Mouse (Mus musculus) lung, postnatal 10 days (tissue): Measurements from ENCODE around the gene Nsun6.

ENCODE experiments used
- DNase-seq: peaks from one replicate; pipeline ENCODE4 v3.0.0; 2021

The Nsun6 gene

GRCm38 (mm10) chr2:15054945-15055637 lies at the start of gene Nsun6:
Gene Nsun6 (minus strand): TSS chr2:15055069.
- peak; percentile 98 for DNase-seq

- DNase-seq = no peak
Observed at GRCm38 (mm10) chr2:15104386-15104785, 49.5 kb upstream of the Nsun6 start.

GRCm38 (mm10) chr2:15096514-15097090 lies 41.7 kb upstream of the Nsun6 start:
- no peak for DNase-seq

DNA sequence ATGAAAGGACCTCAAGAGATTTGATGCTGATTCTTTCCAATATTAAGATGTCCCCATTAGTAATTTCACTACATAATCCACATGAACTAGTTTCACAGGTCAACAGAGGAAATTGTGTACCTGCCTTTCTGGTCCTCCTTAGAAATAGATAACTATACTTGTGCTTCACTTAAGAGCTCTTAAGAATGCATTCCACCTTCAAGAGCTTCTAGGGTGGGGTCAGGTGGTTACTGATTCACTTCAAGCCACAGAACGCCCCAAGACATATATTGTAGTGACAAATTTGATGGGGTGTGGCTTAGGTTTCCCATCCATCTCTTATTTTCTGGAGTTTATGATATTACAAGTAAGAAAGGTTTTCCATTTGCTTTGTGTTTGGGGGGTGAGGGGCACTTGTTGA lies 32.4 kb upstream of the Nsun6 start:
- no peak for DNase-seq

DNA sequence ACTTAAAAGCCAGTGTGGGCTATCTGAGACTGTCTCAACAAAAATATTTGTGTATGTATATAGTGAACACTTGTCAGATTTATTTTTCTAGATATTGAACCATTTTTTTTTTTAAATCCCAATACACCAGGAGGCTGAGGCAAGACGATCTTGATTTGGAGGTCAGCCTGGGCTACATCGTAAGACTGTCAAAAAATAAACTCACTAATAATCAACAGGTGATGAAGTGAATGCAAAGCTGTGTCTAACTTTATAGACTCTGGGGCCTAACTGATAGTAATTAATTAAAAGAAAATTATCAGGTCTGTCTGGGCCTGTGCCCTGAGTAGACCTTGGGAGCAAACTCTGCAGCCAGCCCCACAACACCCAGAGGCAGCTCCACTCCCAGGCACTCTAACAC lies 28.8 kb upstream of the Nsun6 start:
- no peak for DNase-seq

GRCm38 (mm10) chr2:15067091-15067490 lies 12.2 kb upstream of the Nsun6 start:
- no peak for DNase-seq

DNA sequence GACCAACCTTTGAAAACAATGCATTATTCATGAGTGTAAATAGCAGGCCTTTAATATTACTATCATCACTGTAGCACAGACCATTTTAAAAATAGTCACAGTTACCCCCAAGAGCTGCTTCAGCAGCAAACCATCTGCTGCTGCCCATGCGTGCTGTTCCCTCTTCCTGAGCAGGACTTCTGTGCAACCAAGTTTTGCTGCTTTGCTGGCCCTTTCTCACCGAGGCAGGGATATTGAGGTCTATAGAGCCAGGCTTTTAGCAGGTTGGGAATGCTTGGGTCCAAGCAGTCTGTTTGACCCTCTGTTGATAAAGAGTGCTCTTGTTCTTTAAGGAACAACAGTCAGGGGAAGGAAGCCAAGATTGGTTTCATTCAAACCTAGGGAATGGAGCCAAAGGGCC lies 10.6 kb upstream of the Nsun6 start:
- no peak for DNase-seq

GRCm38 (mm10) chr2:15064380-15065269 lies 9.8 kb upstream of the Nsun6 start:
- DNase-seq = peak; percentile 13

DNA sequence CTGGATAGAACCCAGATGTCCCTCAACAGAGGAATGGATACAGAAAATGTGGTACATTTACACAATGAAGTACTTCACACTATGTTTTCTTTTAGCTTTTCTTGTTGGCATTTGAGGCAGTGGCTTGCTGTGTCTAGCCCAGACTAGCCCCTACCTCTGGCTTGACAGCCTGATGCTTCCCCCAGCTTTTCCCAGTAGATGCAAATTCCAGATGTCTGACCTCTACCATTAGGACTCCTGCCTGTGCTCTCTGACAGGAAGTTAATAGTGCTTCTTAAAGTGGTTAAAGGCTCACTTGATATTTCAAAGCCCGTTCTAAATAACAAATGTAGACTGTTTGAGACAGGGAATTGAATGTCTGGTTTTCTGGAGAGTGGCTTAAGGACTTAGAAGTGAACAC lies 8.9 kb upstream of the Nsun6 start:
- no peak for DNase-seq

DNA sequence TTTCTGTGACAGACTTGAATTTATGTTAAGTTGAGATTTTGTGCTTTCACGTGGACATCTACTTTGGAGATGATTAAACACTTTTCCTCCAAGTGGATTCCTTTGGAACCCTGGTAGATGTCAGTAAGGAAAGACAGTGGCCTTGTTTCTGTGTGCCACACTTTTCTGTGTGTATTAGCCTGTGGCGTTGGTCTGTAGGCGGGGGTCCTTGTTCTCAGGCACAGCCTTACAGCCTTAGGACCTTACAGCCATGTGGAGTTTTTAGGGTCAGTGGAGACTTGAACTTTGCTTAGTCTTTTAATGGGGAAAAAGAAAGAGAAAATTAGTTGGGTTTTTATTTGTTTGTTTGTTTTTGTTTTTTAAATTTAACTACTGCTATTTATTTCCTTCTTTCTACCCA lies 6.0 kb upstream of the Nsun6 start:
- no peak for DNase-seq

GRCm38 (mm10) chr2:15058227-15058626 lies 3.4 kb upstream of the Nsun6 start:
- no peak for DNase-seq

DNA sequence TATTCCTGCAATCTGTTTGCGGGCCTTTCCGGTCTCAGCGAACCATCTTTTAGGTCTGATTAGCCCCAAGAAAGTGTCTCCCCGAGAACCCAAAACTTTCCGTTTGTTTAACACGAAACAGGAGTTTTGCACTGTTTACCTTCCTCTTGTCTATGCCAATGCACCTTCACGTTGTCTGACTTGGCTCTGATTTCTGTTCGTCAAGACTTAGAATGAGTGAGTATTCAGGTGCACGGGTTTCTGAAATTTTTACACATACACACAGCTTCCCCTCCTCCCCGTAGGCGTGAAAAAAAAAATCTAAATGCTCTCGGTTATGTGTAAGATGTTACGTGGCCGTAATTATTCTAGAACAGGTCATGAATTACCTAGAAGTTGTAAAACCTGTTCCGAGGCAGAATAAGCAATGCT lies 877 bp upstream of the Nsun6 start:
- peak; percentile 8 for DNase-seq

GRCm38 (mm10) chr2:15054496-15054895 lies 373 bp downstream of the Nsun6 start:
- DNase-seq = peak; percentile 6

- DNase-seq = peak; percentile 97
Observed at GRCm38 (mm10) chr2:15049117-15049873, 5.6 kb downstream of the Nsun6 start, which contains the start of gene Arl5b. Gene Arl5b (plus strand): TSS chr2:15049395.

GRCm38 (mm10) chr2:15040326-15040725 lies 14.5 kb downstream of the Nsun6 start:
- DNase-seq = peak; percentile 64

DNA sequence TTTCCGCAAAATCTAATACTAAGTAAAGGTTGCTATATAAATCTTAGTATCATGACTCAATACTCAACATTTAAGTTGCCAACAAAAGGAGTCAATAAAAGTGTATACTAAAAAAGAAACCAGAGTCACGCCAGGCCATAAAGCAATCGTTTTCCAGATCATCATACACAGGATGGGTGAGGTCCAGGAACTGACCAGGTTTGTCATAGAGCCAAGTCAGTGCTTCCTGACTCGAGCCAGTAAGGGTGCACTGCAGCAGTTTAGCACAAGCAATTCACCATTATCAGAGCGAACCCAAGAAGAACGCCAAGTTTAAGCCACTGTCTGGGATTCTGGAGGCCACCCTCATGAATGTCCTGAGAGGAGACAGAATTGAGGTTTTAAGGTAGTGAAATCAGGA lies 16.2 kb downstream of the Nsun6 start:
- DNase-seq = peak; percentile 78

GRCm38 (mm10) chr2:15027816-15028215 lies 27.1 kb downstream of the Nsun6 start:
- DNase-seq = no peak

- DNase-seq = no peak
Observed at GRCm38 (mm10) chr2:15026817-15027216, 28.1 kb downstream of the Nsun6 start.

DNA sequence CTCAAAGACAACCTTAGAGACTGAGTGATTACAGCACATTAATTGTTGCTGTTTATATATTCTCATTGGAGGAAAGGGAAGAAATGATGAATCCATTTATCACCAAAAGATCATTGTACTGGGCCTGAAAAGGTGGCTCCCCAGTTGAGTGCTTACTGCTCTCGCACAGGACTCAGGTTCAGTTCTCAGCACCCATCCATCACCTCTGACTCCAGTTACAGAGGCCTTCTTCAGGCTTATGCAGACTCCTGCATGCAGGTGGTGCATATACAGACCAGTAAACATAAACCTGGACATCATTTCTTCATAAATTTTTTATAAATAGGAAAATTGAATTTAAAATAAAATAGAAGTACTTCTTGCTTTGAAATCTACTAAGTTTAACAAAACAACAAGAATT lies 46.8 kb downstream of the Nsun6 start:
- DNase-seq = no peak

- no peak for DNase-seq
Observed at GRCm38 (mm10) chr2:15007531-15007930, 47.3 kb downstream of the Nsun6 start.

GRCm38 (mm10) chr2:14997836-14998235 lies 57.0 kb downstream of the Nsun6 start:
- peak; percentile 24 for DNase-seq

DNA sequence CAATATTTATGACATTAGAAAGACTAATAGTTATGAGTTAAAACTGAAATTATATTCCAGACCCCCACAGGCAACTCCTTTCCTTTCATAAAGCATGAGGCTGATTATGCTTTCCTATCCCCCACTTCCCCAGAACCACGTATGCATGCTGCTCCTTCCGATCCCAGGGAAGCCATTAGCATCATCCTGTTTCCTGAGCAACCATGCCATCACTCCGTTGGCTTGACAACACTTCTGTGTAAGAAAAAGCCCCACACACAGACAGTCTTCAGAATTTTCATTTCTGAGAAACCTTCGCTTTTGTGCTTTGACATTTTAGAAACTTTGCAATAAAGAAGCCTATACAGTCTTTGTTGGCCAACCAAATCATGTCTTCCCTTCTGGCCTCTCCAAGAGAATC lies 58.8 kb downstream of the Nsun6 start:
- no peak for DNase-seq

- no peak for DNase-seq
Observed at GRCm38 (mm10) chr2:14992531-14992930, 62.3 kb downstream of the Nsun6 start.
